Mouse (Mus musculus) intestine, embryonic 16.5 days (tissue): ENCODE measurements at regions not wholly inside any gene's neighbourhood (a gene's known extent, or its start where the extent isn't known, plus 50 kb on each side); places are given as distances from the start of the nearest gene placed in this dataset.
A peak's percentile ranks its signal among the peaks of the same experiment; 100 is the strongest.

Source experiments
- ATAC-seq: fragments of 200-750 bp; cut with Nextera tagmentation; 2 replicates; pipeline ENCODE4 v1.8.0; 2017; ENCODE audit warnings: moderate TSS enrichment, moderate library complexity
- H3K27ac ChIP-seq: fragments of 300-500 bp; sonication (generic); 2 replicates; pipeline ENCODE4 v1.5.1; 2014; ENCODE audit warnings: mild to moderate bottlenecking, low read length
- H3K27me3 ChIP-seq: fragments of 300-500 bp; sonication (generic); replicated peaks from 2 replicates; pipeline ENCODE4 v1.6.1; 2014; ENCODE audit warnings: low read length, control low read depth, mixed read lengths; ENCODE audit not compliant: control insufficient read depth, insufficient read depth
- H3K36me3 ChIP-seq: fragments of 300-500 bp; sonication (generic); 2 replicates; pipeline ENCODE4 v1.6.1; 2014; ENCODE audit warnings: low read length, control low read depth; ENCODE audit not compliant: control insufficient read depth, insufficient read depth
- H3K4me1 ChIP-seq: fragments of 300-500 bp; sonication (generic); 2 replicates; pipeline ENCODE4 v1.6.1; 2014; ENCODE audit warnings: low read length, control low read depth, mixed read lengths; ENCODE audit not compliant: control insufficient read depth, insufficient read depth
- H3K4me2 ChIP-seq: fragments of 300-500 bp; sonication (generic); 2 replicates; pipeline ENCODE4 v1.6.1; 2014; ENCODE audit warnings: low read depth, low read length, control low read depth
- H3K4me3 ChIP-seq: fragments of 300-500 bp; sonication (generic); 2 replicates; pipeline ENCODE4 v1.5.1; 2014; ENCODE audit warnings: mild to moderate bottlenecking, low read length
- H3K9ac ChIP-seq: fragments of 300-500 bp; sonication (generic); 2 replicates; pipeline ENCODE4 v1.6.1; 2014; ENCODE audit warnings: low read depth, low read length
- H3K9me3 ChIP-seq: fragments of 300-500 bp; sonication (generic); 2 replicates; pipeline ENCODE4 v1.6.1; 2016; ENCODE audit warnings: low read length, control low read depth; ENCODE audit not compliant: control insufficient read depth
- WGBS: fragments of 180-500 bp; shearing (Covaris S2); extraction: QIAGEN DNeasy Blood & Tissue Kit; methylation state at CpG from one replicate; pipeline ENCODE4 v1.1.7; 2014; 5-methylcytosine and 5-hydroxymethylcytosine counted together

GRCm38 (mm10) chr9:41583711-41584329 lies 422.3 kb upstream of the Ubash3b start:
- H3K4me1 ChIP-seq = peaks cover 3% of the 10 kb centered on the region
- peak overlapping the region; percentile 51 for H3K4me2 ChIP-seq
- peak overlapping the region; percentile 57 for H3K27ac ChIP-seq

GRCm38 (mm10) chr9:41583276-41583675 lies 421.8 kb upstream of the Ubash3b start:
- peak overlapping the region; percentile 65 for H3K9ac ChIP-seq
- WGBS = 39% methylated on average over 8 of the region's 8 CpGs
- no peaks in the 10 kb centered on the region for H3K27me3 ChIP-seq
- peak overlapping the region; percentile 57; the same call in 1 of the 2 replicates for H3K27ac ChIP-seq
- peak overlapping the region; percentile 40 for H3K4me3 ChIP-seq
- ATAC-seq = no peak
- H3K4me1 ChIP-seq = peaks cover 3% of the 10 kb centered on the region
- peak overlapping the region; percentile 51 for H3K4me2 ChIP-seq
- H3K36me3 ChIP-seq = no peaks in the 10 kb centered on the region
- H3K9me3 ChIP-seq = no peaks in the 10 kb centered on the region

More at GRCm38 (mm10) chr9:41583711-41584329, 422.3 kb upstream of the Ubash3b start:
- WGBS = 22% methylated on average over 8 of the region's 8 CpGs
- ATAC-seq = no peak
- Histone ChIP-seq H3K27me3 (no peaks in the 10 kb centered on the region), H3K36me3 (no peaks in the 10 kb centered on the region), H3K4me3 (peak overlapping the region; percentile 40), H3K9ac (peak overlapping the region; percentile 65), H3K9me3 (no peaks in the 10 kb centered on the region)

- WGBS = 37% methylated on average over 5 of the region's 5 CpGs
- peak overlapping the region; percentile 40 for H3K4me3 ChIP-seq
- H3K27ac ChIP-seq = peak overlapping the region; percentile 57; the same call in 1 of the 2 replicates
- no peaks in the 10 kb centered on the region for H3K9me3 ChIP-seq
- H3K9ac ChIP-seq = peak overlapping the region; percentile 65
- H3K27me3 ChIP-seq = no peaks in the 10 kb centered on the region
- peak overlapping the region; percentile 51 for H3K4me2 ChIP-seq
- no peak for ATAC-seq
- no peaks in the 10 kb centered on the region for H3K36me3 ChIP-seq
- H3K4me1 ChIP-seq = peaks cover 3% of the 10 kb centered on the region
These were observed 421.3 kb upstream of the Ubash3b start for GRCm38 (mm10) chr9:41582711-41583236.

- Histone ChIP-seq H3K9ac (peak overlapping the region; percentile 73), H3K4me3 (peak overlapping the region; percentile 63), H3K4me2 (peak overlapping the region; percentile 45), H3K9me3 (no peaks in the 10 kb centered on the region), H3K36me3 (no peaks in the 10 kb centered on the region), H3K27me3 (no peaks in the 10 kb centered on the region), H3K4me1 (peaks cover 3% of the 10 kb centered on the region), H3K27ac (peak overlapping the region; percentile 57; the same call in 1 of the 2 replicates)
- no peak for ATAC-seq
- 36% methylated on average over 8 of the region's 8 CpGs for WGBS
These were observed 420.7 kb upstream of the Ubash3b start for GRCm38 (mm10) chr9:41582171-41582570.

GRCm38 (mm10) chr9:41581741-41582140 lies 420.2 kb upstream of the Ubash3b start:
- Histone ChIP-seq H3K9me3 (no peaks in the 10 kb centered on the region), H3K27me3 (no peaks in the 10 kb centered on the region), H3K9ac (peak overlapping the region; percentile 73), H3K4me3 (peak overlapping the region; percentile 63), H3K4me1 (peaks cover 3% of the 10 kb centered on the region), H3K27ac (peak overlapping the region; percentile 57), H3K36me3 (no peaks in the 10 kb centered on the region), H3K4me2 (peak overlapping the region; percentile 45)
- 11% methylated on average over 9 of the region's 9 CpGs for WGBS
- no peak for ATAC-seq

- H3K27me3 ChIP-seq = no peaks in the 10 kb centered on the region
- no peaks in the 10 kb centered on the region for H3K36me3 ChIP-seq
- peak overlapping the region; percentile 95 for H3K27ac ChIP-seq
- peak; percentile 51; the same call in 1 of the 2 replicates for ATAC-seq
- H3K9me3 ChIP-seq = no peaks in the 10 kb centered on the region
- H3K4me1 ChIP-seq = peaks cover 1% of the 10 kb centered on the region
- peak overlapping the region; percentile 73 for H3K9ac ChIP-seq
- under 1% methylated on average over 14 of the region's 14 CpGs for WGBS
- peak overlapping the region; percentile 58 for H3K4me2 ChIP-seq
- H3K4me3 ChIP-seq = peak overlapping the region; percentile 63
These were observed 419.7 kb upstream of the Ubash3b start for GRCm38 (mm10) chr9:41581152-41581551.

GRCm38 (mm10) chr9:41580611-41581041 lies 419.1 kb upstream of the Ubash3b start:
- Histone ChIP-seq H3K27ac (peak overlapping the region; percentile 95), H3K4me3 (peak overlapping the region; percentile 63), H3K36me3 (no peaks in the 10 kb centered on the region), H3K9me3 (no peaks in the 10 kb centered on the region), H3K4me2 (peak overlapping the region; percentile 58), H3K4me1 (no peaks in the 10 kb centered on the region), H3K9ac (peak overlapping the region; percentile 73), H3K27me3 (no peaks in the 10 kb centered on the region)
- ATAC-seq = peak; percentile 63
- under 1% methylated on average over 13 of the region's 13 CpGs for WGBS

- Histone ChIP-seq H3K4me2 (peak overlapping the region; percentile 58), H3K27ac (peak overlapping the region; percentile 95), H3K4me1 (no peaks in the 10 kb centered on the region), H3K4me3 (peak overlapping the region; percentile 63), H3K9me3 (no peaks in the 10 kb centered on the region), H3K27me3 (no peaks in the 10 kb centered on the region), H3K9ac (peak overlapping the region; percentile 73), H3K36me3 (no peaks in the 10 kb centered on the region)
- peak; percentile 39; the same call in 1 of the 2 replicates for ATAC-seq
- 7% methylated on average over 4 of the region's 4 CpGs for WGBS
These were observed 418.6 kb upstream of the Ubash3b start for GRCm38 (mm10) chr9:41580067-41580466.

- Histone ChIP-seq H3K9ac (peak overlapping the region; percentile 73), H3K36me3 (no peaks in the 10 kb centered on the region), H3K27ac (peak overlapping the region; percentile 95), H3K4me3 (peak overlapping the region; percentile 63), H3K9me3 (no peaks in the 10 kb centered on the region), H3K27me3 (no peaks in the 10 kb centered on the region), H3K4me1 (no peaks in the 10 kb centered on the region), H3K4me2 (peak overlapping the region; percentile 58)
- peak; percentile 55 for ATAC-seq
- WGBS = 31% methylated on average over 13 of the region's 13 CpGs
These were observed 417.9 kb upstream of the Ubash3b start for GRCm38 (mm10) chr9:41579107-41580014.
